Mouse (Mus musculus): ENCODE results near the gene Pef1.

DNA sequence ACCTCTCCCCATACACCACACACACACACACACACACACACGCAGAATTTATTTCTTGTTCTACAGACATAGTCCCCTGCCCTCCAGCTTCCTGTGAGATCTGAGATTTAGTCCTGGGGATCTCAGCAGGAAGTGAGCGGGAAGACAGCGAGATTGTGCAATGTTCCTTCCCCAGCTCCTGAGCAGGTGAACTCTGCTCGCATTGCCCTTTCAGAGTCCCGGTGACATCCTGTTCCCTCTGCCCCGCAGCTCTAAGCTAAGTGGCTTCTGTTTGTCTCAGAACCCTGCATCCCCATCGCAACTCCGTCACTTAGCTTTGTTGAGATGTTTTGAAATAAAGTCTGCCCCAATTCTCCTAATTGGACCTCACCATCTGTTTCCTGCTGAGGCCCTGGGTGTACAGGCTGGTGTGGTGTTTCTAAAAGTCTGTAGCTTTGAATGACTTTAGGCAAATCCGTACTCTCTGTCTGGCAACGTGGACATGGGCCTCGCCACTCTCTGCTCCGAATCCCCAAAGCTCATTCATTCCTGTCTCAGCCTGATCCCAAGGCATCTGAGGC lies 54.5 kb downstream of the Pef1 start:
- TF ChIP-seq CTCF (IDR thresholded peaks at IDR 0.05) (no peak), POLR2A (IDR thresholded peaks at IDR 0.05; ENCODE audit: insufficient read depth, low read depth, low read length) (no peak), EP300 (IDR thresholded peaks at IDR 0.05; ENCODE audit: insufficient read depth, low read depth, low read length) (no peak)
